Mouse (Mus musculus) midbrain, embryonic 15.5 days (tissue): ENCODE measurements around the gene Gsta1. TPM values are rescaled to one million over a fixed set of nuclear protein-coding genes. Genes with fewer than 3 reads are reported as not detected.
"Not testable (repeated sequence)": the region's sequence is repeated elsewhere in the genome, so short reads cannot be mapped to it uniquely, and the experiment has no call there.

Experiments used
- ATAC-seq: fragments of 200-750 bp; cut with Nextera tagmentation; replicated peaks from 2 replicates; pipeline ENCODE4 v1.8.0; 2017; ENCODE audit warnings: moderate TSS enrichment
- H3K27ac ChIP-seq: fragments of 300-500 bp; sonication (generic); 2 replicates; pipeline ENCODE4 v1.5.1; 2015; ENCODE audit warnings: mild to moderate bottlenecking, inconsistent platforms
- H3K27me3 ChIP-seq: fragments of 300-500 bp; sonication (generic); replicated peaks from 2 replicates; pipeline ENCODE4 v1.6.1; 2015; ENCODE audit warnings: inconsistent platforms
- H3K36me3 ChIP-seq: fragments of 300-500 bp; sonication (generic); replicated peaks from 2 replicates; pipeline ENCODE4 v1.6.1; 2015; ENCODE audit warnings: inconsistent platforms
- H3K4me1 ChIP-seq: fragments of 300-500 bp; sonication (generic); 2 replicates; pipeline ENCODE4 v1.6.1; 2015; ENCODE audit warnings: inconsistent platforms
- H3K4me2 ChIP-seq: fragments of 300-500 bp; sonication (generic); 2 replicates; pipeline ENCODE4 v1.6.1; 2015; ENCODE audit warnings: inconsistent platforms, mild to moderate bottlenecking, moderate library complexity
- H3K4me3 ChIP-seq: fragments of 300-500 bp; sonication (generic); 2 replicates; pipeline ENCODE4 v1.5.1; 2015; ENCODE audit warnings: mild to moderate bottlenecking, inconsistent platforms
- H3K9ac ChIP-seq: fragments of 300-500 bp; sonication (generic); 2 replicates; pipeline ENCODE4 v1.6.1; 2015; ENCODE audit warnings: mild to moderate bottlenecking, inconsistent platforms
- H3K9me3 ChIP-seq: fragments of 300-500 bp; sonication (generic); 2 replicates; pipeline ENCODE4 v1.6.1; 2016; ENCODE audit warnings: inconsistent platforms
- whole genome bisulfite sequencing: fragments of 180-500 bp; shearing (Covaris S2); methylation state at CpG from one replicate; pipeline ENCODE4 v1.1.7; 2015; ENCODE audit warnings: mixed read lengths; 5-methylcytosine and 5-hydroxymethylcytosine counted together
- polyA plus RNA-seq: library from polyadenylated mRNA; unstranded; fragments of >200 nt; fragmentation: Nextera tagmentation; extraction: Ambion mirVana; gene quantifications from 2 replicates; pipeline ENCODE4 v1.2.1, GENCODE M21; 2015

The Gsta1 gene
- polyA plus RNA-seq, 1 experiment from 2014 or later: not detected

DNA sequence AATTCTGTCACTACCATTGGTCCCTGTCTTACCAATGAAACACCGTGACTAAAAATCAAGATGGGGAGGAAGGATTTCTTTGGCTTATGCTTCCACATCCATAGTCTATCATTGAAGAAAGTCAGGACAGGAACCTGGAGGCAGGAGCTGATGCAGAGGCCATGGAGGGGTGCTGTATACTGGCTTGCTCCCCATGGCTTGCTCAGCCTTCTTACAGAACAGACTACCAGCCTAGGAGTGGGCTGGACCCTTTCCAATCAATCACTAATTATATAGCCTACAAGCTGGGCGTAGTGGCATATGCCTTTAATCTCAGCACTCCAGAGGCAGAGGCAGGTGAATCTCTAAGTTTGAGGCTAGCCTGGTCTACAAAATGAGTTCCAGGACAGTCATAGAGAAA lies 19.6 kb upstream of the Gsta1 start:
- H3K4me2 ChIP-seq: no peak overlapping the region
- H3K27me3 ChIP-seq: no peaks in the 10 kb centered on the region
- H3K36me3 ChIP-seq: no peaks in the 10 kb centered on the region
- no peaks in the 10 kb centered on the region for H3K4me1 ChIP-seq
- H3K4me3 ChIP-seq: no peak overlapping the region
- H3K9me3 ChIP-seq: no peaks in the 10 kb centered on the region
- no peak overlapping the region for H3K9ac ChIP-seq
- 99% methylated on average over 2 of the region's 2 CpGs for WGBS
- no peak overlapping the region for H3K27ac ChIP-seq
- ATAC-seq: no peak

DNA sequence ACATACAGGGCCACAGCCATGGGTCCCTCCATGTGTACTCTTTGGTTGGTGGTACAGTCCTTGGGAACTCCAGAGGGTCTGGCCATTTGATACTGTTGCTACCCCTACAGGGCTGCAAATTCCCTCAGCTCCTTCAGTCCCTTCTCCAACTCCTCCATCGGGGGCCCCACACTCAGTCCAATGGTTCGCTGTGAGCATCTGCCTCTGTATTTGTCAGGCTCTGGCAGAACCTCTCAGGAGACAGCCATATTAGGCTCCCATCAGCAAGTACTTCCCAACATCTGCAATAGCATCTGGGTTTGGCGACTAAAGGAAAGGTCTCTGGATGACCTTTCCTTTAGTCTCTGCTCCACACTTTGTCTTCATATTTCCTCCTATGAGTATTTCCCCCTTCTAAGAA lies 18.9 kb upstream of the Gsta1 start:
- H3K27ac ChIP-seq: no peak overlapping the region
- no peak overlapping the region for H3K9ac ChIP-seq
- no peaks in the 10 kb centered on the region for H3K9me3 ChIP-seq
- no peak overlapping the region for H3K4me3 ChIP-seq
- WGBS: 94% methylated on average over 3 of the region's 3 CpGs
- H3K36me3 ChIP-seq: no peaks in the 10 kb centered on the region
- no peak for ATAC-seq
- no peaks in the 10 kb centered on the region for H3K4me1 ChIP-seq
- H3K27me3 ChIP-seq: no peaks in the 10 kb centered on the region
- H3K4me2 ChIP-seq: no peak overlapping the region

GRCm38 (mm10) chr9:78212341-78213049 lies 18.0 kb upstream of the Gsta1 start:
- no peaks in the 10 kb centered on the region for H3K4me1 ChIP-seq
- no peak overlapping the region for H3K4me3 ChIP-seq
- no peak for ATAC-seq
- H3K27me3 ChIP-seq: no peaks in the 10 kb centered on the region
- H3K4me2 ChIP-seq: no peak overlapping the region
- no peak overlapping the region for H3K9ac ChIP-seq
- no peaks in the 10 kb centered on the region for H3K9me3 ChIP-seq
- H3K27ac ChIP-seq: no peak overlapping the region
- WGBS: 86% methylated on average over 7 of the region's 7 CpGs
- no peaks in the 10 kb centered on the region for H3K36me3 ChIP-seq

DNA sequence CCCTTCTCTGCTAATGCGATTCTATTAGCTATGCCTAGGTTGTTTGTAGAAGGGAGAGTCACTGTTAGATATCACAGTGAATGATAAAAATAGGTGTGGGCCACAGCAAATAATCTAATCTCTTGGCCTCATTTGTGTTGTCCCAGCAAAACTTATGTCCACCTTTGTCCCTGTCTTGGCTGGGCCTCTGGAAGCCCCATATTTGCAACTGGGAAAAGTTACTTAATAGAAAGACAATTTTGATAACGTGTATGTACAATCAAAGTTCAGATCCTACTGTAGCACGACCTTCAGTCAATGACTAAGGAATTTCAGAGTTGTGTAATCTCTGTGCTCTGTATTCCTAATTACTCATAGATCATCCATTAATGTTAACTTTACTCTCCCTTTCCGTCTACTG lies 13.4 kb upstream of the Gsta1 start:
- H3K27me3 ChIP-seq: no peaks in the 10 kb centered on the region
- no peak for ATAC-seq
- no peak overlapping the region for H3K4me2 ChIP-seq
- WGBS: 82% methylated on average over 4 of the region's 4 CpGs
- no peaks in the 10 kb centered on the region for H3K9me3 ChIP-seq
- no peak overlapping the region for H3K4me3 ChIP-seq
- no peak overlapping the region for H3K27ac ChIP-seq
- H3K9ac ChIP-seq: no peak overlapping the region
- H3K4me1 ChIP-seq: no peaks in the 10 kb centered on the region
- no peaks in the 10 kb centered on the region for H3K36me3 ChIP-seq

DNA sequence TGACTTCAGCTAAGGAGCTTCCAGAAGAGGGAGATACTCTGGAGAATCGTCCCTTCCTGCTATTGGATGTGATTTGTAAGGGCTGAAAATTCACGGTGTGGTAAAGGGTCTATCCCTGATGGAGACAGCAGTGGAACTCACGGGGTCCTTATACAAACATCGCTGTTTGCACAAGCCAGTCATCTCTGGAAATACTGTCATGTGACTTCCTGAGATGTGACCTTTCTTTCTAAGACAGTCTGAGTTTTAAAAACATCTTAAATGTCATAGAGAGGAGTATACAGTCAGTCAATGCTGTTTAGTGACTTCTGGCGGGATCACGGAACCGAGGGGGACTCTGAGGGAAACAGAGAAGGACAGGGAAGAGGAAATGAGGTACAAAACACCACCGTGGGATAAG lies 7.8 kb upstream of the Gsta1 start:
- no peaks in the 10 kb centered on the region for H3K36me3 ChIP-seq
- no peaks in the 10 kb centered on the region for H3K27me3 ChIP-seq
- ATAC-seq: no peak
- no peaks in the 10 kb centered on the region for H3K4me1 ChIP-seq
- no peaks in the 10 kb centered on the region for H3K9me3 ChIP-seq
- H3K27ac ChIP-seq: no peak overlapping the region
- H3K4me3 ChIP-seq: no peak overlapping the region
- H3K4me2 ChIP-seq: no peak overlapping the region
- WGBS: 78% methylated on average over 8 of the region's 8 CpGs
- no peak overlapping the region for H3K9ac ChIP-seq

DNA sequence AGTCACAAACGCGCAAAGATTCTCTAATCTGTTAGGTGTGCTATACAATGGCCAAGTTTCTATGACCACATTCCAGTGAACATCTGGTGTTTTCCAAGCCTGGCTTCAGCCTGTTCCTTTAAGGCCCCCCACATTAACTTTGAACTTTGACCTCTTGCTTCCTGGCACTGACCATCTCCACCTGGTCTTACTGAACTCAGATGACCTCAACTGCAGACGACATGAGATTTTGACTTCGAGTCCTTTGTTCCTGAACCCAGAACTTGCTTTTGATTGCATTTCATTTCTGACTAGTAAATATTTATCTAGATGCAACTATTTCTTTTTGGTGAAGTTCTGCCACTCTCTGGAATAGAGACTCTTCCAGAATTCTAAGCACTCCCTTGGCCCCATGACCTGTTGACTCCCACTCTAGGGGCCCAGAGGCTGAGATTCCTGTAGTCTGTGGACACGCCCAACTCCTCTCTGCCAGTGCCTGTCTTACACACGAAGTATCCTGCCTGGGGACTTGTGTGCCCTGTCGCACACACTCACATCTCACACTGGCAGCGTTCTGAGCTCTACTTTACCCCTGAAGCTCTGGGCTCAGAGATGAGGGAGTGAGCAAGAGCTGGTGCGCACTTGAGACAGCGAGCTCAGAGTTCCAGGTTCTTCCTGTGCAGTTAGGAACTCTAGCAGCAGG lies 7.1 kb upstream of the Gsta1 start:
- Histone ChIP-seq H3K4me3 (no peak overlapping the region), H3K36me3 (no peaks in the 10 kb centered on the region), H3K4me1 (no peaks in the 10 kb centered on the region), H3K27me3 (no peaks in the 10 kb centered on the region), H3K9me3 (no peaks in the 10 kb centered on the region), H3K4me2 (no peak overlapping the region), H3K27ac (no peak overlapping the region), H3K9ac (no peak overlapping the region)
- no peak for ATAC-seq
- 81% methylated on average over 10 of the region's 10 CpGs for WGBS

DNA sequence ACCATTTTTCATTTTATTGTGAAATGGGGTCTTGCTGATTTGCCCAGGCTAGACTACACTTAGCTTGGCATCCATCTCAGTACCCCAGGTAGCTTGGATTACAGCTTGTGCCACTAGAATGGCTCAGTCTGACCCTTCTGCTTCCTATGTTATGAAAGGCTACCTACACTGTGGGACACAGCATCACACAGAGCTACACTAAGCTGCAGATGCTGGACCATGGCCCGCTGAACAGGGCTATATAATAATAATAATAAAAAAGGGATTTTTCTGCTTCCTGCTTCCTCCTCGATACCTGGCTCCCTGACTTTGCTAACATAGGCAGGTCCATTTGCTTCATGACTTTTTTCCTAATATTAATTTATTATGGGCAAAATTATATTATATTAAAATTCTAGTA lies 6.0 kb upstream of the Gsta1 start:
- H3K27ac ChIP-seq: no peak overlapping the region
- H3K4me1 ChIP-seq: no peaks in the 10 kb centered on the region
- H3K4me3 ChIP-seq: no peak overlapping the region
- no peak overlapping the region for H3K4me2 ChIP-seq
- WGBS: 88% methylated on average over 2 of the region's 2 CpGs
- H3K27me3 ChIP-seq: no peaks in the 10 kb centered on the region
- ATAC-seq: no peak
- H3K9me3 ChIP-seq: no peaks in the 10 kb centered on the region
- H3K9ac ChIP-seq: no peak overlapping the region
- no peaks in the 10 kb centered on the region for H3K36me3 ChIP-seq

DNA sequence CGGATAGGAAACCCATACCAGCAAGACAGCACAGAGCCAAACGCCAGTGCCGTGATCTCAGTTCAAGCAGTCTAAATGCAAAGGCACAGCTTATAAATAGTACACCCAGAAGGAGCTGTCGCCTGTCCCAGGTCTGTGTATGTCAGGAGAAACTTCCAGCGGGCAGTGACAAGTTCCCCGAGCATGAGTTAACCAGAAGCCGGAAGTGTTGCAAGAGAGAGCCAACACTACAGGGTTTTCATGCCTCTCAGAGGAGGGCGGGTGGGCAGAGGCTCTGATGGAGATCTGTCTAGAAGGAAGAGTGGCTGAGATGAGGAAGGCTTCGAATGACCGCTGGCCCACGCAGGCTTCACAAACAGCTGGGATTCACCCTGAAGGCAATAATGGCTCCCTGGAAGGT lies 5.2 kb upstream of the Gsta1 start:
- H3K27me3 ChIP-seq: no peaks in the 10 kb centered on the region
- no peaks in the 10 kb centered on the region for H3K9me3 ChIP-seq
- no peak for ATAC-seq
- no peak overlapping the region for H3K4me2 ChIP-seq
- H3K36me3 ChIP-seq: no peaks in the 10 kb centered on the region
- no peak overlapping the region for H3K27ac ChIP-seq
- whole genome bisulfite sequencing: 85% methylated on average over 11 of the region's 11 CpGs
- no peak overlapping the region for H3K9ac ChIP-seq
- H3K4me3 ChIP-seq: no peak overlapping the region
- no peaks in the 10 kb centered on the region for H3K4me1 ChIP-seq

DNA sequence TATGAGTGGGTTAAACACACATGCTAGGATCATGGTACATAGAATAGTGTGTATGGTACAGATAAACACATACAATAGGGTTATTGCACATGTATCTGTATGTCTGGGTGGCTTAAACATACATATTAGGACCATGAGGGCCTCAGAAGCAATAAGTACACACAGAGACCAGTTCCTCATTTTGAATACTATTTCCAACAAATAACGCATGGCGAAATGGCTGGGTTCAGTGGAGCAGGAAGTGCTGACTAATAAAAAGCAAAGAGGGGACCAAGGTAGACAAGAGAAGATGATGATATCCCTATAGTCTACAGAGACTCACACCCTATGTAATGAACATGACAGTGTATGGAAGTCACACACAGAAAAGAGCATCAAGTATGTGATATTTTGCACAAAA lies 2.3 kb upstream of the Gsta1 start:
- H3K9ac ChIP-seq: no peak overlapping the region
- no peak overlapping the region for H3K4me2 ChIP-seq
- H3K27ac ChIP-seq: no peak overlapping the region
- H3K27me3 ChIP-seq: no peaks in the 10 kb centered on the region
- no peaks in the 10 kb centered on the region for H3K36me3 ChIP-seq
- 95% methylated on average over 2 of the region's 2 CpGs for whole genome bisulfite sequencing
- H3K9me3 ChIP-seq: no peaks in the 10 kb centered on the region
- no peak overlapping the region for H3K4me3 ChIP-seq
- ATAC-seq: no peak
- no peaks in the 10 kb centered on the region for H3K4me1 ChIP-seq

- not testable (repeated sequence) for H3K36me3 ChIP-seq, H3K4me3 ChIP-seq, H3K9me3 ChIP-seq, H3K9ac ChIP-seq, H3K27me3 ChIP-seq, ATAC-seq, H3K4me1 ChIP-seq, H3K4me2 ChIP-seq, H3K27ac ChIP-seq
- WGBS: 83% methylated on average over 3 of the region's 3 CpGs
Measured at GRCm38 (mm10) chr9:78229658-78230057, 798 bp upstream of the Gsta1 start.

GRCm38 (mm10) chr9:78233121-78233695 lies 2.8 kb downstream of the Gsta1 start:
- H3K27me3 ChIP-seq, H3K4me2 ChIP-seq, H3K4me1 ChIP-seq, ATAC-seq, H3K9ac ChIP-seq, H3K9me3 ChIP-seq, H3K36me3 ChIP-seq, H3K27ac ChIP-seq, H3K4me3 ChIP-seq: not testable (repeated sequence)
- WGBS: no CpG with 5 or more reads among the region's 10 CpGs

GRCm38 (mm10) chr9:78255683-78256470 lies 25.4 kb downstream of the Gsta1 start:
- not testable (repeated sequence) for H3K4me2 ChIP-seq, H3K9me3 ChIP-seq, H3K4me1 ChIP-seq, H3K27ac ChIP-seq, H3K4me3 ChIP-seq, ATAC-seq, H3K9ac ChIP-seq, H3K36me3 ChIP-seq, H3K27me3 ChIP-seq
- WGBS: 86% methylated on average over 4 of the region's 4 CpGs
